Mouse (Mus musculus) frontal cortex, adult (tissue): ENCODE measurements around the gene Gm27029.
"Not testable (repeated sequence)": the region's sequence is repeated elsewhere in the genome, so short reads cannot be mapped to it uniquely, and the experiment has no call there.

Experiments
- ATAC-seq: cut with Nextera tagmentation; 2 replicates; pipeline ENCODE4 v1.9.2; 2017; ENCODE audit warnings: mild to moderate bottlenecking, moderate library complexity, mixed read lengths; ENCODE audit not compliant: low TSS enrichment

Gene Gm27029

DNA sequence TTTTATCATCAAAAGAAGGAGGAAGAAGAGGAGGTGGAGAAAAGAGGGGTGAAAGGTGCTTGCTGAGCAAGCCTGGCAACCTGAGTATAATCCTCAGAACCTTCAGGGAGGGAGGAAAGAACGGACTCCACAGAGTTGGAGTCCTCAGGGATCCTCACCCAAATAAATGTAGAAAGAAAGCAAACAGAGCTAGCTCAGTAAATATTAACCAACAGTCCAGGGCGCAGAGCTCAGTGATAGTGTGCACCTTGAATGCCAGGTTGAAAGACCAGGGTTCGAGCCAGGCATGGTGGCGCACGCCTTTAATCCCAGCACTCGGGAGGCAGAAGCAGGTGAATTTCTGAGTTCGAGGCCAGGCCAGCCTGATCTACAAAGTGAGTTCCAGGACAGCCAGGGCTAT, 31.0 kb upstream of the Gm27029 start:
- ATAC-seq: no peak

GRCm38 (mm10) chr11:101454702-101455101, 30.1 kb upstream of the Gm27029 start:
- ATAC-seq: no peak

- no peak for ATAC-seq
Observed at GRCm38 (mm10) chr11:101452093-101452774, 27.6 kb upstream of the Gm27029 start.

- no peak for ATAC-seq
Observed at GRCm38 (mm10) chr11:101451536-101451935, 26.9 kb upstream of the Gm27029 start.

- no peak for ATAC-seq
Observed at GRCm38 (mm10) chr11:101450394-101450793, 25.8 kb upstream of the Gm27029 start.

GRCm38 (mm10) chr11:101449596-101449995, 25.0 kb upstream of the Gm27029 start:
- not testable (repeated sequence) for ATAC-seq

GRCm38 (mm10) chr11:101448899-101449298, 24.3 kb upstream of the Gm27029 start:
- no peak for ATAC-seq

GRCm38 (mm10) chr11:101448274-101448746, 23.7 kb upstream of the Gm27029 start, which contains the start of gene Ifi35:
Gene Ifi35, plus strand, starts transcription at chr11:101448407.
- peak; percentile 20; the same call in 1 of the 2 replicates for ATAC-seq

- no peak for ATAC-seq
Observed at GRCm38 (mm10) chr11:101447786-101448185, 23.2 kb upstream of the Gm27029 start.

DNA sequence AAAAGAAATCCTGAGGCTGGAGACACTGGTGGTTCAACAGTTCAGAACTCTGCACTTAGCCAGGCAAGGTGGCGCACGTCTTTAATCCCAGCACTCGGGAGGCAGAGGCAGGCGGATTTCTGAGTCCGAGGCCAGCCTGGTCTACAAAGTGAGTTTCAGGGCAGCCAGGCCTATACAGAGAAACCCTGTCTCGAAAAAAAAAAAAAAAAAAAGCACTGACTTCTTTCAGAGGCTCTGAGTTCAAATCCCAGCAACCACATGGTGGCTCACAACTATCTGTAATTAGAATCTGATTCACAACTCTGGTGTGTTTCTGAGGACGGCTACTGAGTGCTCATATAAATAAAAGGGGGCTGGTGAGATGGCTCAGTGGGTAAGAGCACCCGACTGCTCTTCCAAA, 22.3 kb upstream of the Gm27029 start:
- ATAC-seq: not testable (repeated sequence)

GRCm38 (mm10) chr11:101446319-101446718, 21.7 kb upstream of the Gm27029 start:
- no peak for ATAC-seq

GRCm38 (mm10) chr11:101442760-101443159, 18.2 kb upstream of the Gm27029 start:
- ATAC-seq: no peak

- ATAC-seq: peak; percentile 99
Observed at GRCm38 (mm10) chr11:101442127-101442693, 17.6 kb upstream of the Gm27029 start, which contains the start of gene Rpl27. Gene Rpl27, plus strand, starts transcription at chr11:101442298.

DNA sequence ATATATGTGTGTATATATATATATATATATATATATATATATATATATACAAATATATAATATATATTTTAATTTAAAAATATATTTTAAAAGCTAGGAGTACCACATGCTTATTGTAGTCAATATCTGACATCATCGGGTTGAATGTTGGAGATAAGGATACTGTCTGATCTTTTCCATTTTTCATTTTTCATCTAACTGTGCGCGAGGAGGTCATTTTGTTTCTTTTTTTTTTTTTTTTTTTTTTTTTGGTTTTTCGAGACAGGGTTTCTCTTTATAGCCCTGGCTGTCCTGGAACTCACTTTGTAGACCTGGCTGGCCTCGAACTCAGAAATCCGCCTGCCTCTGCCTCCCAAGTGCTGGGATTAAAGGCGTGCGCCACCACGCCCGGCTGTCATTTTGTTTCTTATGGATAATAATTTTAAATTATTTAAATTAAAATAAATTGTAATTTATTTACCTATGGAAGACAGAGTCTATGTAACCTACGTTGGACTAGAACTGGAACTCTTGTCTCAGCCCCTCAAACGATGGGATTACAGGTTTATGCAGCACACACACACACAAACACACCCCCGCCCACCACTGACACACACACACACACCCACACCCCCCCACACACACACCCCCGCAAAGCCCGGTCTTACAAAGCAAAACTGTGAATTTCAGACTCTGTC, 17.0 kb upstream of the Gm27029 start:
- not testable (repeated sequence) for ATAC-seq

- not testable (repeated sequence) for ATAC-seq
Observed at GRCm38 (mm10) chr11:101438006-101438405, 13.4 kb upstream of the Gm27029 start.

- ATAC-seq: no peak
Observed at GRCm38 (mm10) chr11:101436916-101437315, 12.3 kb upstream of the Gm27029 start.

DNA sequence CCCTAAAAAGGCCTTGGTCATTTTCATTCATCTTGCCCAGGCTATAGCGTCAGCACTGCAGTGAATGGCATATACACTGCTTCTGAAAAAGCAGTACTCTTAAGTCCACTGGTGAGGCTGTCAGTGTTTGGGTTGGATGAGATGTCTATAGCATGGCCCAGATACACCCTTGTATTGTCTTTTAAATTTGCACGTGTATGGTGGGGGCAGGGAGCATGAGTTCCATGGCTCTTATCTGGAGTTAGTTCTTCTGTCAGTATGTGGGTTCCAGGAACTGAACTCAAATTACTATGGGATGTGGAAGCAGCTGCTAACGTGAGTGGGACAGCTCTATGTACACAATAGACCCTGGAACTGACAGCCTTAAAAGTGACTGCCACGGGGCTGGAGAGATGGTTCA, 11.2 kb upstream of the Gm27029 start:
- no peak for ATAC-seq

- no peak for ATAC-seq
Observed at GRCm38 (mm10) chr11:101433396-101433795, 8.8 kb upstream of the Gm27029 start.

GRCm38 (mm10) chr11:101431327-101431726, 6.7 kb upstream of the Gm27029 start:
- no peak for ATAC-seq

GRCm38 (mm10) chr11:101426165-101426564, 1.6 kb upstream of the Gm27029 start:
- ATAC-seq: no peak

GRCm38 (mm10) chr11:101424925-101425813, 573 bp upstream of the Gm27029 start, which contains the start of the genes Rundc1 and Ptges3l:
Gene Rundc1, plus strand, starts transcription at chr11:101425085.
Gene Ptges3l, minus strand, starts transcription at chr11:101425333.
- ATAC-seq: peak; percentile 80
